Mouse (Mus musculus) common myeloid progenitor, adult 5-6 weeks (primary cell): ENCODE measurements at regions not wholly inside any gene's neighbourhood (a gene's known extent, or its start where the extent isn't known, plus 50 kb on each side); places are given as distances from the start of the nearest gene placed in this dataset.
"Not testable (repeated sequence)": the region's sequence is repeated elsewhere in the genome, so short reads cannot be mapped to it uniquely, and the experiment has no call there.

Source experiments
- ATAC-seq: replicated peaks from 2 replicates; pipeline ENCODE4 v1.8.0; 2016; ENCODE audit warnings: low read depth, mild to moderate bottlenecking, moderate TSS enrichment, inconsistent platforms; ENCODE audit not compliant: poor library complexity, severe bottlenecking

DNA sequence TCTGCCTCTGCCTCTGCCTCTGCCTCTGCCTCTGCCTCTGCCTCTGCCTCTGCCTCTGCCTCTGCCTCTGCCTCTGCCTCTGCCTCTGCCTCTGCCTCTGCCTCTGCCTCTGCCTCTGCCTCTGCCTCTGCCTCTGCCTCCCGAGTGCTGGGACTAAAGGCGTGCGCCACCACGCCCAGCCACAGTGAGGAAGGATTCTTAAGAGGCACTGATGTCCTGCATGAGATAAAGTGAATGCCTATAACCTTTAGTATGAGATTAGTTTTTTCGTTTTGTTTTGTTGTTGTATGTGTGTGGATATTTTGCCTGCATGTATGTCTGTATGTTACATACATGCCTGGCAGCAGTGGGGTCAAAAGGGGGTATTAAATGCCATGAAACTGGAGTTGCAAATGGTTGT is 63.2 kb downstream of the Hlx start:
- ATAC-seq: not testable (repeated sequence)

- ATAC-seq: no peak
These were observed 64.0 kb downstream of the Hlx start for GRCm38 (mm10) chr1:184668428-184668827.

- no peak for ATAC-seq
These were observed 64.4 kb downstream of the Hlx start for GRCm38 (mm10) chr1:184668022-184668421.

DNA sequence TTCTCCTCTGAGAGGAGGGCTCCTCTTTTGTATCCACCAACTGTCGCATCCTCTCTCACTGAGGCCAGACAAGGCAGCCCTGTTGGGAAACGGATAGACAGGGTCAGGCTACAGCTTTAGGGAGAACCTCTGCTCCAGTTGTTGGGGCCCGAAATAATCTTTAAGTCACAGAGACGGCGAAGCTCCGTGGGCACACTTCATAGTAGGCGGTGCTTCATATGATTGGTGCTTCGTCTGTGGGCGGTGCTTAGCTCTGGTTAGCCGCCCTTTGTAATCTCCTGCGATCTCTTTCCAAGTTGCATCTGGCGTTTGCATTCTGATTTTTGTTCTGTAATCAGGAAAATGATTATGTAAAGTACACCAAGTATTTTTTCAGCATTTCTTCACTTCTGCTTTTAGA is 67.2 kb downstream of the Hlx start:
- ATAC-seq: peak; percentile 85

DNA sequence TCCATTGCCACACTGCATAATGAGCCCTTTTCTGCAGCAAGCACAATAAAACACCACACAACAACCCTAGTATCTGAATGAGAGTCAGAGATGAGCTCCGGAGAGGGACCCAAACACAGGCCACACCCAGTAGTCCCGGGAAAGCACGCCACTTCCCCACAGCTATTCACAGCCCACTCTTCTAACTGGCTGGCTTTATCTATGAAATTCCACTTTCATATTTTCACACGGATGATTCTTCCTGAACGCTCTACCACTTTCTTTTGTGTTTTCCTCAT is 68.4 kb downstream of the Hlx start:
- ATAC-seq: no peak

DNA sequence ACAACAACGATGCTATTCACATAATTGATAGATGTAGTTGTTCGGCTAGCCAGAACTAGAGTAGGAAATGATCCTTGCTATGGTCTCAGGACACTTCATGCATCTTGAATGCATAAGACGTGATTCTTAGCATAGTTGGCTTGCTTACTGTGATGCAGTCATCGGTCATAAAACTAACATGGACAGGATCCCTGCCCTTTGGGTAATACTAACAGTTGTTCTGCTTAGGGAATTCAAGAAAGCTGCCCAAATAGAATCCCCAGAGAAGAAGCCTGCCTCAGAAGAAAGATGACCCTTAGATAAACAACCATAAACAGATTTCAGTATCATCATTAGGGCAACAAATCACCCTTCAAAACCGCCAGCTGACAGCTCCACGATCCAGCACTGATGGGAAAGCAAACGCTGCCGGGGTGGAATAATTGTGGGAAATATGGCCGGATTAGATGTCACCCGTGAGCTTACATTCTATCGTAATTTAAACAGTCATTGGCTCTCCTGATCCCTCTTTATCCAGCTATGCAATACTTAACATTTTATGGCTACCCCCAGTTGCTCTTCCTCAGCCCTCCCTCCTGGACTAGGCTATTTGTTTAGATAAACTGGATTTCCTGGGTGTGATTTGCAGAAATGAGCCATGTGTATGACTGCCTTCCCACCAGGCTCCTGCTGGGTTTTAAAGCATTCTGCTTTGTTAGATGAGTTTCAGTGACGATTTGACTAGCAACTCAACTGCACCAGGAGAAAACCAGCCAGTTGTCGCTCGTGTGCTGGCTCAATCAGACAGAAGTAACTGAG is 68.9 kb downstream of the Hlx start:
- ATAC-seq: no peak

DNA sequence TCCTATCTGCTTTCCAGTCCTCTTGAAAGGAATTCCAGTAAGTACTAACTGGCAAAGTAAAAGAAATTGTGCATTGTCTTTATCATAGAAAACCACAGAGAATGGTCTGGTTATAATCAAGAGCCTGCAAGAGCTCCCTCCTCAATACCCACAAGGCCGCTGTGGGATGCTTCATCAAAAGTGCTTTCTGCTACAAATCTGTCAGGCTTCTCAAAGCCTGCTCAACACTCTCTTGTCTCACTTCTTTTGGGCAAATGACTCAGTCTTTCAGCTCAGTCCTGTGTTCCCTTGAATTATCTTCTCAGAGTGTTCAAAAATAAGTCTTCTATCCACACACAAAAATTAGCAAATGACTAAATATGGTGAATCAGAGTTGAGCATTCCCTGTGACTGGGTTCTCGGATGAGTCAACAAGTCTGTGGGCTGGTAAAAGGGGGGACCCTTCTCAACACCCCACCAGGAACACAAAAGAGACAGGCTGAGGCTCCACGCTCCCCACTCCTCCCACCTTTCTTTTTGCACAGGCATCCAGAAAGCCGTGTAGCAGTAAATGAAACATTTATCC is 81.8 kb downstream of the Hlx start:
- ATAC-seq: peak; percentile 46; the same call in 1 of the 2 replicates

GRCm38 (mm10) chr1:184647920-184648540 is 84.4 kb downstream of the Hlx start:
- ATAC-seq: no peak

DNA sequence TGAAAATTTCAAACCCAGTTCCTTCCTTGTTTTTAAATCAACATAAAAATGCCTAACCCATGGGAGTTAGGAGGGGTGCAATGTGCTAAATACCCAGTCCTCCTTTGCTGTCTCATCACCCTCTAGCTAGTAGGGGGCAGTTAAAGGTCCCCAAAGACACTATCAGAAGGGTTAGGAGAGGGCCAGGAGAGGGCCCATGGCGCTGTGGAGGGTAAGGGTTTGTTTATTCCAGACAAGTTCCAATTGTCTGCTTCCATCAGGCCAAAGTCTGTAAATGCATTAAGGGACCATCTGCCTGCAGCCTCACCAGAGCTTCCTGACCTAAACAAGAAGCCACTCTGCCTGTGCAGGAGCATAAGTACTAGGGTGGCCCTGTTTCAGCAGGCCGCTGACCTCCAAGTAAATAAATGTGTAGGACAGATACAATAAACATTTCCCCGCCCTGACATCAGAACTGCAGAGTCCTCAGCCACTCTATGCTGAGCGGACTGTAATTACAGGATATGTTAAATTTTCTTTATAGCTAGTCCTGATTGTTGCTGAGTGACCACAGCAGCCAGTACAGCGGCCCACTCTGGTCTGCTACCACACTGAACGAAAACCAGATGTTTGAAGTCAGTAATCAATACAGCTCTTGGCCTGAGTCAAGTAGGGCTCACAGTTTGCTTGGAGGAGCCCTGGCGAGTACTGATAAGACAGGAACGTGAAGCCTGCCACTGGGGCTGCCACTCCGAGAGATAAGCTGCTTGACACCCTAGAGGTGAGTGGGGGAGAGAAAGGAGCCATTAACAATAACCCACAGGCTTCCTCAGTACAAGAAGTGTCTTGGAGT is 87.4 kb downstream of the Hlx start:
- peak; percentile 92 for ATAC-seq

- ATAC-seq: no peak
These were observed 101.5 kb downstream of the Hlx start for GRCm38 (mm10) chr1:184630695-184631475.

GRCm38 (mm10) chr1:184629194-184629593 is 103.2 kb downstream of the Hlx start:
- ATAC-seq: peak; percentile 72

GRCm38 (mm10) chr1:184628566-184629168 is 103.8 kb downstream of the Hlx start:
- peak; percentile 37 for ATAC-seq

- peak; percentile 70 for ATAC-seq
These were observed 110.0 kb downstream of the Hlx start for GRCm38 (mm10) chr1:184622462-184622861.

GRCm38 (mm10) chr1:184621950-184622349 is 110.5 kb downstream of the Hlx start:
- ATAC-seq: no peak

- ATAC-seq: peak; percentile 40; the same call in 1 of the 2 replicates
These were observed 114.5 kb downstream of the Hlx start for GRCm38 (mm10) chr1:184617853-184618454.

GRCm38 (mm10) chr1:184615991-184616390 is 116.4 kb downstream of the Hlx start:
- no peak for ATAC-seq

DNA sequence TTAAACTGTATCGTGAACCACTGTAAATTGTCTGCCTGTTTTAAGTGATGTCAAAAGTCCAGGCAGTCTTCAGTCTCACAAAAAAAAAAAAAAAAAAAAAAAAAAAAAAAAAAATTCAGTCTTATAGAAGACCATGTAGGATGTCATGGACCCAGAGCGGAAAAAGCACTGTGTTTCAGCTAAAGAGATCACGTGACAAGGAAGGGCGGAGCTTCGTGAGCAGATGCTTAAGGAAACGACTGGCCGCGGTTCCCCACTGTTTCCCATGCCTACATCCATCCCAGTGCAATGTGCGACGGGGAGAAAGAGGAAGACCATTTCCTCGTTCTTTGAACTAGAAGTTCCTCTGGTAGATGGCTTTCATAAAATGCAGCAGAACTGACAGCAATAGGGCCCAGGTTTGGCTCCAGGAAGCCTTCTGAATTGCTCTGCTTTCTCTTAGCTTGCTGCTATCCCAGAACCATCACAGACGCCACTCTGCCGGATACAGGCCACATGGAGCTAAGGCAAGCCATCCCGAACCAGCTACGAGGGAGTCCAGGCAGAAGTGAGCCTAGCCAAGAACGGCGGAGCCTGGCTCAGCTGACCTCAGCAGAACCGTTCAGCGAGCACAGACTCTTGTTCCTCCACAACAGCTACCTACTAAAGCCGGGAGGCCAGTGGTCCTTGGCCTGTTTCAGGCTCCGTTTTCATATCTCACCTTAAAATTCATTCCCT is 117.6 kb downstream of the Hlx start:
- peak; percentile 59 for ATAC-seq

DNA sequence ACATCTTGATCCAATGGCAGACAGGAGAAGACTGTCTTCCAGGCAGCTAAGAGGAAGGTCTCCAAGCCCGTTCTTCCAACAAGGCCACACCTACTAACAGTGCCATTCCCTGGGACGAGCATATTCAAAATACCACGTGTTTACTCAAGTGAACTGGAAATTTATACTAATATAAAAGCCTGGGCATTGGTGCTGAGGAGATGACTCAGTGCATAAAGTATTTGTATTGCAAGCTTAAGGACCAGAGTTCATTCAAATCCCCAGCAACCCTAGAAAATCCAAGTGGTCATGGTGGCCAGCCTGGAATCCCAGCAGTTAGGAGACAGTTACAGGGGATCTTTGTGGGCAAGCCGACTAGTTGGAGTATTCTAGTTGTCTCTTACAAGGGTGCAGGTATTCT is 119.5 kb downstream of the Hlx start:
- ATAC-seq: no peak

GRCm38 (mm10) chr1:184608938-184609337 is 123.5 kb downstream of the Hlx start:
- no peak for ATAC-seq
